Mouse (Mus musculus): Measurements from ENCODE around the gene Rnf144b. TPM values are rescaled to one million over a fixed set of nuclear protein-coding genes. Genes with fewer than 3 reads are reported as not detected.

Rnf144b gene
- polyA plus RNA-seq, 1 experiment: 2.2 TPM

DNA sequence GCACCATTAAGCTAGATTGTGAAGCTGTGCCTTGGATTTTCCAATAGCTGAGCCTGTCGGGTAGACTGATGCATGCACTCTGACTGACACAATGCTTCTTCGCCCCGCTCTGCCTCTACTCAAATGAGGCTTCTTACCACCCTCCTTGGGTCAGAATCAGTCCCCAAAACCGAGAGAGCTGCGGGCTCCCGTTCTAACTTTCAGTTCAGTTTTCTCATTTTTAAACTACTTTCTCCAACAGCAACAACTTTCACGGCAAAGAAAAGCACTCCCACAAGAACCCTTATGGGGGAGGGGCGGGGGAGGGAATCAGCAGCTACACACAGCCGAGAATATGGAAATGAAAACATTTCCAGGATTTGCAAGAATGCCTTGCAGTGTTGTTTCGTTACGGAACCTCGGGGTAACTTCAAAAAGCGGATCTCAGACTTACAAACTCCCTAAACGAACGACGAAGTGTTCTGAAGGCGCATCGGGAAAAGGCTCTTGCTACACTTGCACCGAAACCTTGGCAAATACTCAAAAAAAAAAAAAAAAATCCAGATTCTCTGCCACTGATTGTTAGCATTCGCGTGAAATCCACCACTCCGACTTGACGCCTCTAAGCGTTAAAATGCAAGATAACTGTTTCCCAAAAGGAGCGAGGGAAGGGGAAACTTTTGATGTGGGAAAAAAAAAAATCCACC, 17.5 kb upstream of the Rnf144b start:
- TF ChIP-seq CTCF (IDR thresholded peaks at IDR 0.05; ENCODE audit: borderline replicate concordance, extremely low read depth, insufficient read depth, insufficient read length) (no peak), POLR2A (IDR thresholded peaks at IDR 0.05; ENCODE audit: borderline replicate concordance, extremely low read depth, insufficient read depth, insufficient read length, poor library complexity, severe bottlenecking) (no peak)
- DNase-seq (ENCODE audit: low read depth): peak; percentile 70

DNA sequence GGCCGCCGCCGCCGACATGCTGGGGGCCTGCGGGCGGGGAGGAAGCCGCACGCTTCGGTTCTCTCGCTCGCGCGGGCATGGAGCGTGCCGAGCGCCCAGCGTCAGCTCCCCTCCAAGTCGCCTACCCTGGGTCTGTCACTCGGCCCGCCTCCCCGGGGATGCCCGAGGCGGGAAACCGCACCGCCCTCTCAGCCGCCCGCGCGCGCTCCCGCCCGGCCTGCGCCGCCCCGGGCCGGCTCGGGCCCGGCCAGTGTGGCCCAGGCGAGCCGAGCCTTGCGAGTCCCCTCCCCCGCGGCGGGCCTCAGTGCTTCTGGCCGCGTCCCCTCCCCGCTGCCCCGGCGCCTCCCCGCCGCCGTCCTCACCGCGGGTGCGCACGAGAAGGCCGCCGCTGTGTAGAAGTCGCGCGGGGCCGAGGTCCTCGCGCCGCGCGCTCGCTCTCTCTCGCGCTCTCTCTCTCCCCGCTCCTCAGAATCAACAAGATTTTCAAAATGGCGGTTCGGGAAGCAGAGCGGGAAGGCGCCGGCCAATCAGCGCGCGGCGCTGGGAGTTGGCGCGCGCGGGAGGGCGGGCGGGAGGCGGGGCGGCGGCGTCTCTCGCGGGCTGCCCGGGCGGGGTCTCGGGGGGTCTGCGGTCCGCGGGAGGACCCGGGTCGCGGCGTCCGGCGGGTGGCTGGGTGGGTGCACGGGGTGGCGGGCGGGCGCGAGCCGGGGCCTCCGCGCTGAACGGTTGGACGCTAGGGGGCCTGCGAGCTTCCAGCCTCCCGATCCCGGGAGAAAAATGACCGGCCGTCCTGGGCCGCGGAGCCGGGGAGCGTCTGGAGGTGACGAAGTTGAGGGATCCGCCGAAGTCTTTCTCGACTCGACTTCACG, 16.5 kb upstream of the Rnf144b start, which contains the start of gene Dek:
Dek (minus strand) TSS at position 491 of the 869 bp plus-strand sequence.
- TF ChIP-seq POLR2A (IDR thresholded peaks at IDR 0.05; ENCODE audit: borderline replicate concordance, extremely low read depth, insufficient read depth, insufficient read length, poor library complexity, severe bottlenecking): peak; percentile 61
- TF ChIP-seq CTCF (IDR thresholded peaks at IDR 0.05; ENCODE audit: borderline replicate concordance, extremely low read depth, insufficient read depth, insufficient read length): peak; percentile 50
- peak; percentile 94 for DNase-seq (ENCODE audit: low read depth)

GRCm38 (mm10) chr13:47106580-47106888, 15.9 kb upstream of the Rnf144b start:
- DNase-seq (ENCODE audit: low read depth): no peak
- TF ChIP-seq CTCF (IDR thresholded peaks at IDR 0.05; ENCODE audit: borderline replicate concordance, extremely low read depth, insufficient read depth, insufficient read length) (no peak), POLR2A (IDR thresholded peaks at IDR 0.05; ENCODE audit: borderline replicate concordance, extremely low read depth, insufficient read depth, insufficient read length, poor library complexity, severe bottlenecking) (no peak; the same call in 1 of the 2 replicates)

GRCm38 (mm10) chr13:47109239-47109638, 13.2 kb upstream of the Rnf144b start:
- TF ChIP-seq CTCF (IDR thresholded peaks at IDR 0.05; ENCODE audit: borderline replicate concordance, extremely low read depth, insufficient read depth, insufficient read length) (no peak), POLR2A (IDR thresholded peaks at IDR 0.05; ENCODE audit: borderline replicate concordance, extremely low read depth, insufficient read depth, insufficient read length, poor library complexity, severe bottlenecking) (no peak)
- DNase-seq (ENCODE audit: low read depth): no peak

DNA sequence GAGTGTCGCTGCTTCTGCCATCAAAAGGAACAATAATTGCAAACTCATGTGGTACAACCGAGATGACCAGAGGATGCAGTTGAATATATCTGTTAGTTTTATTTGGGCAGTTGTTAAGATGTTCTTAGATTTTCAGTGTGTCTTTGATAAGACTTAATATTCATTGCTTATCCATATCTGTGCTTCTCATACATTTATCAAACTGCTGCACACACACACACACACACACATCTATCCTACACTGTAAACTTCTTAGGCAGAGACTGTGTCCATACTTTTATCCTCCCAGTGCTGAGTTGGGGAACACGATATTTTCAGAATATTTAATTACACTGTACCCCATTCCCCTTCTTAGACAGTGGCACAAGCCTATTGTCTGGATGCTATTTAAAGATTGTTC, 11.3 kb upstream of the Rnf144b start:
- DNase-seq (ENCODE audit: low read depth): no peak
- TF ChIP-seq CTCF (IDR thresholded peaks at IDR 0.05; ENCODE audit: borderline replicate concordance, extremely low read depth, insufficient read depth, insufficient read length) (no peak), POLR2A (IDR thresholded peaks at IDR 0.05; ENCODE audit: borderline replicate concordance, extremely low read depth, insufficient read depth, insufficient read length, poor library complexity, severe bottlenecking) (no peak)

DNA sequence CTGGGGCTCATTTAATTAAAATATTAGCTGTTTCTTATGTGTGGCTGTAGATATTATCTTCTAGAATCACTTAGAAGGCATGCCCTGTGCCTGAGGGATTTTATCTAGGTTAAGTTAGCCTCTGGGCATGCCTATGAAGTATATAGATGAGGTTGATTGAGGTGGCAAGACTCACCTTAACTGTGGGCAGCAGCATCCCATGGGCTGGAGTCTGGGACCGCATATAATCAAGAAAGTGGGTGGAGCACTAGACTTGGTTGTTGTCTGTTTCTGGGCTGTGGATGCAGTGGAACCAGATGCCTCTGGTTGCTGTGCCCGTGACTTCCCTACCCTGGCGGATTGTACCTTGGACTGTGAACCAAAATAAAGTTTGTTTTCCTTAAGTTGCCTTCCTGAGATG, 10.4 kb upstream of the Rnf144b start:
- no peak for DNase-seq (ENCODE audit: low read depth)
- TF ChIP-seq CTCF (IDR thresholded peaks at IDR 0.05; ENCODE audit: borderline replicate concordance, extremely low read depth, insufficient read depth, insufficient read length): no peak
- TF ChIP-seq POLR2A (IDR thresholded peaks at IDR 0.05; ENCODE audit: borderline replicate concordance, extremely low read depth, insufficient read depth, insufficient read length, poor library complexity, severe bottlenecking): no peak

DNA sequence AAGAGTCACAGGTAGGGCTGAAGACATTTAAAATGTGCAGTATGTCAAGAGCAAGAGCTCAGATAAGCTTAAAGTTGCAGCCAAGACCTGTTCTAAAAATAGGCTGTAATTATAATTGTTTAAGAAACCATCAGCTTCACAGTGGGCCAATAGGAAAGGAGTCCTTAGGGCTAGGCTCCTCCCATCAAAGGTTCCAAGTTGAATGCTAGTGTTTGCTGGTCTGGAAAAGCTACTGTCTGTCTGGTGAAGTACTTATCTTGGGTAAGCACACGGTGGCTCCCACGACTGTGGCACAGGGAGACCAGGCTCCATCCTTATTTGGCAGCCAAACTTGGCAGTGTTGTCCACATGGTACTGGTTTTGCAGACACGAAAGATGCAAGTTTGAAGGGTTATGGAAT, 9.5 kb upstream of the Rnf144b start:
- TF ChIP-seq CTCF (IDR thresholded peaks at IDR 0.05; ENCODE audit: borderline replicate concordance, extremely low read depth, insufficient read depth, insufficient read length): no peak
- no peak for TF ChIP-seq POLR2A (IDR thresholded peaks at IDR 0.05; ENCODE audit: borderline replicate concordance, extremely low read depth, insufficient read depth, insufficient read length, poor library complexity, severe bottlenecking)
- DNase-seq (ENCODE audit: low read depth): no peak

DNA sequence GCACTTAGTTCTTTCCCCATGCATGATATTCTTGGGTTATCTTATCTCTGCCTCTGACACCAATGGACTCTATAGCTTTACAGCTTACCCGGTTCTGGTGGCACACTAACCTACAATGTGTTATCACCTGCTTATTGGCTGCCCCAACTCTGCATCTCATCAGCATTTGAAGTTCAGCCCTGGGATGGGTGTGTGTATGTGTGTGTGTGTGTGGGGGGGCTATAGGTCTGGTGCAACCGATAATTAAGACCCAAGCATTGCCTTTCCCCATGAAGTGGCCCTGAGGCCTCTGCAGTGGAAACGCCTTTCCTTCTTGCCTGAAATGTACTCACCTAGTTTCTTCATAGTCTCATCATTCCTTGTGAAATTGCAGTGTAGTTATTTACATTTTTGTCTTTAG, 6.5 kb upstream of the Rnf144b start:
- TF ChIP-seq POLR2A (IDR thresholded peaks at IDR 0.05; ENCODE audit: borderline replicate concordance, extremely low read depth, insufficient read depth, insufficient read length, poor library complexity, severe bottlenecking) (no peak), CTCF (IDR thresholded peaks at IDR 0.05; ENCODE audit: borderline replicate concordance, extremely low read depth, insufficient read depth, insufficient read length) (no peak)
- DNase-seq (ENCODE audit: low read depth): no peak

GRCm38 (mm10) chr13:47121333-47121889, 1.0 kb upstream of the Rnf144b start:
- peak; percentile 27; the same call in 1 of the 2 replicates for TF ChIP-seq CTCF (IDR thresholded peaks at IDR 0.05; ENCODE audit: borderline replicate concordance, extremely low read depth, insufficient read depth, insufficient read length)
- TF ChIP-seq POLR2A (IDR thresholded peaks at IDR 0.05; ENCODE audit: borderline replicate concordance, extremely low read depth, insufficient read depth, insufficient read length, poor library complexity, severe bottlenecking): no peak
- DNase-seq (ENCODE audit: low read depth): no peak

- TF ChIP-seq CTCF (IDR thresholded peaks at IDR 0.05; ENCODE audit: borderline replicate concordance, extremely low read depth, insufficient read depth, insufficient read length) (no peak), POLR2A (IDR thresholded peaks at IDR 0.05; ENCODE audit: borderline replicate concordance, extremely low read depth, insufficient read depth, insufficient read length, poor library complexity, severe bottlenecking) (no peak)
- DNase-seq (ENCODE audit: low read depth): no peak
These were observed 2.0 kb downstream of the Rnf144b start for GRCm38 (mm10) chr13:47124449-47124848.

DNA sequence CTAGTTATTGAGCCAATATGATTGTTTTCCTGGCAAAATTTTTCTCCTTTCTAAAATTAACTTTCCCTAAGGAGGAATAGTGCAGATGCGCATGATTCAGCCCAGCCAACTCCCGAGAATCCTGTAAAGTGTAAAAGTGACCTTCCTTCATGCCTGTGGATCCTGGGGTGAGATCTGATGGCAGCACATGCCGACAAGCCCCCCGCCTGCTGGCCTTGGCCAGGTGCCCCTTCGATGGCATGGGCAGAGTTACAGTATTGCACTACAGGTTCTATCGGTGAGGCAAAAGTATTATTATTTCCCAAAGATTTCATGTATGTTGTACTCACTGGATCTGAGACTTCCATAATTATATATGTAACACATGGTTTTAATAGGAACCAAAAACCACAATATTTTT, 2.5 kb downstream of the Rnf144b start:
- TF ChIP-seq CTCF (IDR thresholded peaks at IDR 0.05; ENCODE audit: borderline replicate concordance, extremely low read depth, insufficient read depth, insufficient read length) (no peak), POLR2A (IDR thresholded peaks at IDR 0.05; ENCODE audit: borderline replicate concordance, extremely low read depth, insufficient read depth, insufficient read length, poor library complexity, severe bottlenecking) (no peak)
- no peak for DNase-seq (ENCODE audit: low read depth)

Measured in brain, embryonic 14.5 days (tissue).